Mouse (Mus musculus): ENCODE measurements at regions not wholly inside any gene's neighbourhood (a gene's known extent, or its start where the extent isn't known, plus 50 kb on each side); places are given as distances from the start of the nearest gene placed in this dataset. TPM values are rescaled to one million over a fixed set of nuclear protein-coding genes. Genes with fewer than 3 reads are reported as not detected.

- no peaks in the 10 kb centered on the region for H3K4me1 ChIP-seq (replicated peaks; ENCODE audit: control insufficient read depth, insufficient read depth)
- no peaks in the 10 kb centered on the region for H3K36me3 ChIP-seq (ENCODE audit: control insufficient read depth, insufficient read depth, low read length)
- no peak overlapping the region for H3K4me2 ChIP-seq (replicated peaks; ENCODE audit: low read depth)
- no peaks in the 10 kb centered on the region for H3K27me3 ChIP-seq (ENCODE audit: control insufficient read depth, insufficient read depth, low read length)
- H3K27ac ChIP-seq (replicated peaks), result no peak overlapping the region
- DNase-seq (ENCODE audit: low spot score) (no peak), ATAC-seq (ENCODE audit: low FRiP score, low TSS enrichment) (no peak)
- H3K9me3 ChIP-seq (ENCODE audit: control insufficient read depth, low read length), result no peaks in the 10 kb centered on the region
- no peak overlapping the region for H3K9ac ChIP-seq (ENCODE audit: low read length)
- TF ChIP-seq CTCF (IDR thresholded peaks at IDR 0.05; ENCODE audit: low read depth) (no peak), EP300 (optimal IDR thresholded peaks at IDR 0.05) (no peak)
- H3K4me3 ChIP-seq (ENCODE audit: low read depth, low read length), result no peak overlapping the region
- WGBS, result 10% methylated on average over 6 of the region's 6 CpGs
Observed at GRCm38 (mm10) chr16:19884535-19884934, 98.3 kb downstream of the Klhl6 start.

DNA sequence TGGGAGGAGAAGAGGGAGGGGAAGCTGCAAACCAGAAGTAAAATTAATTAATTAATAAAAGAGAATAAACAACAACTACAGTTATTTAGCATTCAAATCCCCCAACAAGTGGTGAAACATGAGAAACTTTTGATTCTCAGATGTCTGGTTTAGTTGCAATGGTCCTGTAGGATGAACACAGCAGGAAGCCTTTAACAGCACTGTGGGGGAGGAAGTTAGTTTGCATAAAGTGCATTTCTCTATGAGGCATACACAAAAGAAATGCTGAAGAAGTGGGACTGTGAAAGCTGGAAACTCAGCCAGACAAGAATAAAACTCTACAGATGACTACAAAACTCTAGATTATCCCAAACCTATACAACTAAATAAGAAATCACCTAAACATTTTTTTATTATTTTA lies 96.2 kb downstream of the Klhl6 start:
- Histone ChIP-seq H3K4me1 (replicated peaks; ENCODE audit: control insufficient read depth, insufficient read depth) (no peaks in the 10 kb centered on the region), H3K36me3 (ENCODE audit: control insufficient read depth, insufficient read depth, low read length) (no peaks in the 10 kb centered on the region), H3K27ac (replicated peaks) (no peak overlapping the region), H3K27me3 (ENCODE audit: control insufficient read depth, insufficient read depth, low read length) (no peaks in the 10 kb centered on the region), H3K4me3 (ENCODE audit: low read depth, low read length) (no peak overlapping the region), H3K4me2 (replicated peaks; ENCODE audit: low read depth) (no peak overlapping the region), H3K9me3 (ENCODE audit: control insufficient read depth, low read length) (no peaks in the 10 kb centered on the region), H3K9ac (ENCODE audit: low read length) (no peak overlapping the region)
- DNase-seq (ENCODE audit: low spot score) (no peak), ATAC-seq (ENCODE audit: low FRiP score, low TSS enrichment) (no peak)
- TF ChIP-seq EP300 (optimal IDR thresholded peaks at IDR 0.05) (no peak), CTCF (IDR thresholded peaks at IDR 0.05; ENCODE audit: low read depth) (no peak)

- WGBS, result 33% methylated on average over 3 of the region's 3 CpGs
- DNase-seq (ENCODE audit: low spot score), result no peak
- H3K36me3 ChIP-seq (ENCODE audit: control insufficient read depth, insufficient read depth, low read length), result no peaks in the 10 kb centered on the region
- no peak for TF ChIP-seq CTCF (IDR thresholded peaks at IDR 0.05; ENCODE audit: low read depth)
- TF ChIP-seq EP300 (optimal IDR thresholded peaks at IDR 0.05), result no peak
- no peak for ATAC-seq (ENCODE audit: low FRiP score, low TSS enrichment)
- no peak overlapping the region for H3K4me3 ChIP-seq (ENCODE audit: low read depth, low read length)
- no peaks in the 10 kb centered on the region for H3K4me1 ChIP-seq (replicated peaks; ENCODE audit: control insufficient read depth, insufficient read depth)
- H3K27me3 ChIP-seq (ENCODE audit: control insufficient read depth, insufficient read depth, low read length), result no peaks in the 10 kb centered on the region
- no peak overlapping the region for H3K4me2 ChIP-seq (replicated peaks; ENCODE audit: low read depth)
- H3K9ac ChIP-seq (ENCODE audit: low read length), result no peak overlapping the region
- H3K27ac ChIP-seq (replicated peaks), result no peak overlapping the region
- no peaks in the 10 kb centered on the region for H3K9me3 ChIP-seq (ENCODE audit: control insufficient read depth, low read length)
Observed at GRCm38 (mm10) chr16:19889576-19889975, 93.3 kb downstream of the Klhl6 start.

DNA sequence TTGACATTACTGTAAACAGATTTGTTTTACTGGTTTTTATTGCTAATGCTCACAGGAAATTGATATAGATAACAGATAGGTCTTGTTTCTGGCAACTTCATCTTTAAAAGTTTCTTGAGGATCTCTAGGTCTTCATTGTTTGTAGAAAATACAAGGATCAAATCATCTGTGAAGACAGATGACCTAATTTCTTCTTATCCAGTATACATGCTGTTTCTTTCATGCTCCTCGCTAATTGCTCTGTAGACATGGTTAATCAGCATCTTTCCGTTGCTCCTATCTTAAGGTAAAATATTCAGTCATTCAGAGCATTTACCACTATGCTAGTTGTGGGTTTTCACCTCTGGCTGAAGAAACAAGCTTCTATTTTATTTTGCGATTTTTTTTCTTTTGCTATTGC lies 91.4 kb downstream of the Klhl6 start:
- Histone ChIP-seq H3K27me3 (ENCODE audit: control insufficient read depth, insufficient read depth, low read length) (no peaks in the 10 kb centered on the region), H3K4me2 (replicated peaks; ENCODE audit: low read depth) (no peak overlapping the region), H3K4me1 (replicated peaks; ENCODE audit: control insufficient read depth, insufficient read depth) (no peaks in the 10 kb centered on the region), H3K9me3 (ENCODE audit: control insufficient read depth, low read length) (no peaks in the 10 kb centered on the region), H3K36me3 (ENCODE audit: control insufficient read depth, insufficient read depth, low read length) (no peaks in the 10 kb centered on the region), H3K4me3 (ENCODE audit: low read depth, low read length) (no peak overlapping the region), H3K27ac (replicated peaks) (no peak overlapping the region), H3K9ac (ENCODE audit: low read length) (no peak overlapping the region)
- ATAC-seq (ENCODE audit: low FRiP score, low TSS enrichment), result no peak
- DNase-seq (ENCODE audit: low spot score), result no peak
- WGBS, result 82% methylated on average over 3 of the region's 3 CpGs
- no peak for TF ChIP-seq EP300 (optimal IDR thresholded peaks at IDR 0.05)
- TF ChIP-seq CTCF (IDR thresholded peaks at IDR 0.05; ENCODE audit: low read depth), result no peak

GRCm38 (mm10) chr16:19894435-19894994 lies 88.3 kb downstream of the Klhl6 start:
- H3K27ac ChIP-seq (replicated peaks), result no peak overlapping the region
- no peaks in the 10 kb centered on the region for H3K9me3 ChIP-seq (ENCODE audit: control insufficient read depth, low read length)
- TF ChIP-seq CTCF (IDR thresholded peaks at IDR 0.05; ENCODE audit: low read depth) (no peak), EP300 (optimal IDR thresholded peaks at IDR 0.05) (no peak)
- H3K4me1 ChIP-seq (replicated peaks; ENCODE audit: control insufficient read depth, insufficient read depth), result no peaks in the 10 kb centered on the region
- H3K4me3 ChIP-seq (ENCODE audit: low read depth, low read length), result no peak overlapping the region
- WGBS, result 68% methylated on average over 9 of the region's 9 CpGs
- DNase-seq (ENCODE audit: low spot score) (no peak), ATAC-seq (ENCODE audit: low FRiP score, low TSS enrichment) (no peak)
- H3K27me3 ChIP-seq (ENCODE audit: control insufficient read depth, insufficient read depth, low read length), result no peaks in the 10 kb centered on the region
- no peak overlapping the region for H3K4me2 ChIP-seq (replicated peaks; ENCODE audit: low read depth)
- H3K9ac ChIP-seq (ENCODE audit: low read length), result no peak overlapping the region
- H3K36me3 ChIP-seq (ENCODE audit: control insufficient read depth, insufficient read depth, low read length), result no peaks in the 10 kb centered on the region

Small RNA genes in the stretch of these regions (microRNA-seq; reads per million reads assigned to microRNA genes)
- not detected for gene Gm27883

Measured in stomach, postnatal 0 days (tissue).